In the genomic region with DNA sequence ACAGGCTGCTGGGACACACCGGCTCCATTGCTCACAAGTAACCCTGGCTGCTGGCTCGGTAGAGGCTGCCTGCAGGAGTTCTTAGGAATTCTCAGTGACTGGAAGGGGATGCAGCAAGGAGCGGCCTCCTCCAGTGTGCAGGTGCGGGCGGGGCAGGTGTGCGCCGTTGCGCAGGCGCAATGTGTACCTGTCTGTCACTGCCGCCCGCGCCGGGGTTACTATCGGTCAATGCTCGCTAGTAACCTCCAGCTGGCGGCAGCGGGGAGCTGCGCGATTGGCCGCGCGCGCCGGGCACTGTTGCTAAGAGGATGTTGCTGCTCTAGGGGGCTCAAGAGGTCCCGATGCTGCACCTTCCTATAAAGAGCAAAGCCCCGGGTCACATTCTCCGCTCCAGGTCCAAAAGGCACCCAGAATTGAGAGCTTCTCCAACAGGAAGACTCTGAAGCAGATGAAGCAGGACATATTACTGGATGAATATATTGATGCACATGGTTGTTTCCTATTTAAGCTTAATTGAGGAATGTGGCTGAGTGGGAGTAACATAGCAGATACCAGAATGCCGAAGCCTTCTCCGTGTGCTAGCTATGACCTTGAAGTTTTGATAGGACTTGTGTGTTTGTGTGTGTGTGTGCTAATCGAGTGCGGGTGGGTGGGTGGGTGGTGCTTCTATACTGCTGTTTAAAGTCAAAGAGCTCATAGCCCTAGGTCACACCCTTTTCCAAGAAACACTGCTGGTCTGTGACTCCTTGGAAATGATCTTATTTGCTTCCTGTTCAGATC, we compare ENCODE assay signal across 9 mouse cellular contexts. TPM values are rescaled to one million over a fixed set of nuclear protein-coding genes. Genes with fewer than 3 reads are reported as not detected.
DNase-seq lines count a peak whose midpoint lies in the region; ATAC-seq and TF ChIP-seq lines count a peak whose summit lies in the region.
"Had no signal": no experiment of that assay in that cellular context is flagged by ENCODE, and none has a peak within 500 bp of the region (broad histone marks: within the 10 kb centered on the region; RNA-seq: fewer than 3 reads in every experiment).

No protein-coding gene starts in this region.

- whole genome bisulfite sequencing in heart, embryonic 14.5 days: 3% methylated on average over 31 of the region's 31 CpGs
- 3% methylated on average over 31 of the region's 31 CpGs for WGBS in kidney, postnatal 0 days
- 4% methylated on average over 31 of the region's 31 CpGs for WGBS in liver, embryonic 11.5 days

- peak overlapping the region; percentile 64 for H3K4me2 ChIP-seq in heart, embryonic 14.5 days (ENCODE audit: low read length)
- peak overlapping the region; percentile 50 for H3K4me2 ChIP-seq in kidney, postnatal 0 days (ENCODE audit: low read length)
- peak overlapping the region; percentile 58 for H3K4me2 ChIP-seq in liver, embryonic 11.5 days
- peak overlapping the region; percentile 8 for H3K4me2 ChIP-seq in myocyte (ENCODE audit: low read depth)

- no peaks in the 10 kb centered on the region for H3K79me2 ChIP-seq in myocyte (ENCODE audit: control insufficient read depth, insufficient read depth)

- H3ac ChIP-seq in myocyte (ENCODE audit: control insufficient read depth, insufficient read length): no peak overlapping the region

- H3K27ac ChIP-seq in heart, embryonic 14.5 days (replicated peaks in 1 of 2; ENCODE audit: control insufficient read depth in 1 of 2, insufficient read depth in 1 of 2, low read depth in 2 of 2, low read length in 2 of 2): peak overlapping the region; percentile 79 to 85
- H3K27ac ChIP-seq in kidney, postnatal 0 days: peak overlapping the region; percentile 63
- no peak overlapping the region for H3K27ac ChIP-seq in liver, embryonic 11.5 days (ENCODE audit: low read depth, low read length)

- ATAC-seq in erythroblast, adult 5-6 weeks (replicated peaks; ENCODE audit: low FRiP score, poor library complexity, severe bottlenecking): peak; percentile 64
- peak; percentile 48 for ATAC-seq in heart, embryonic 14.5 days (ENCODE audit: insufficient number of reproducible peaks, insufficient read depth, low FRiP score, low read depth)
- ATAC-seq in kidney, postnatal 0 days (replicated peaks; ENCODE audit: low FRiP score, low read depth): peak; percentile 83
- ATAC-seq in liver, embryonic 11.5 days (replicated peaks; ENCODE audit: low FRiP score): peak; percentile 66

- H3K4me1 ChIP-seq in heart, embryonic 14.5 days (ENCODE audit: control insufficient read depth in 2 of 2, insufficient read depth in 2 of 2, low read length in 2 of 2): peaks cover 52 to 75% of the 10 kb centered on the region in 2 experiments
- H3K4me1 ChIP-seq in kidney, postnatal 0 days (replicated peaks; ENCODE audit: insufficient read depth, low read length): peaks cover 46% of the 10 kb centered on the region
- peaks cover 60% of the 10 kb centered on the region for H3K4me1 ChIP-seq in liver, embryonic 11.5 days (replicated peaks; ENCODE audit: control insufficient read depth, insufficient read depth, low read length)

- peak overlapping the region in 1 of 2 experiments; percentile 10; a peak in 2 of 4 replicates for H3K4me3 ChIP-seq in heart, embryonic 14.5 days (ENCODE audit: control insufficient read depth in 1 of 2, insufficient read depth in 1 of 2, low read depth in 1 of 2, low read length in 2 of 2)
- H3K4me3 ChIP-seq in kidney, postnatal 0 days (replicated peaks; ENCODE audit: low read depth, low read length): peak overlapping the region; percentile 11; the same call in 1 of the 2 replicates
- peak overlapping the region; percentile 27 for H3K4me3 ChIP-seq in liver, embryonic 11.5 days (ENCODE audit: low read depth, low read length)
- H3K4me3 ChIP-seq in myocyte: no peak overlapping the region

- DNase-seq in urinary bladder, adult 18-20 months (ENCODE audit: low spot score in 2 of 2): peak; percentile 71
- DNase-seq in urinary bladder, postnatal 10 days (ENCODE audit: low spot score): no peak
- peak; percentile 85 for DNase-seq in kidney, postnatal 0 days (ENCODE audit: low spot score)
- peak; percentile 77 for DNase-seq in liver, embryonic 11.5 days (ENCODE audit: low spot score)
- peak; percentile 95 for DNase-seq in splenic B cell, adult 2 months (ENCODE audit: low read depth, low spot score)

- no peaks in the 10 kb centered on the region for H3K9me3 ChIP-seq in heart, embryonic 14.5 days (ENCODE audit: control insufficient read depth, low read length)
- no peaks in the 10 kb centered on the region for H3K9me3 ChIP-seq in kidney, postnatal 0 days (replicated peaks; ENCODE audit: low read length)
- H3K9me3 ChIP-seq in liver, embryonic 11.5 days (ENCODE audit: control insufficient read depth, low read length): no peaks in the 10 kb centered on the region

- H3K36me3 ChIP-seq in heart, embryonic 14.5 days (ENCODE audit: control insufficient read depth, insufficient read depth, low read length): no peaks in the 10 kb centered on the region
- no peaks in the 10 kb centered on the region for H3K36me3 ChIP-seq in kidney, postnatal 0 days (ENCODE audit: insufficient read depth, low read length)
- no peaks in the 10 kb centered on the region for H3K36me3 ChIP-seq in liver, embryonic 11.5 days (ENCODE audit: control insufficient read depth, insufficient read depth, low read length)
- no peaks in the 10 kb centered on the region for H3K36me3 ChIP-seq in myocyte (ENCODE audit: control insufficient read depth, insufficient read depth)
- H3K36me3 ChIP-seq in splenic B cell, adult 2 months (ENCODE audit: control insufficient read depth, insufficient read depth, low read length, poor library complexity, severe bottlenecking): no peaks in the 10 kb centered on the region

- no peak overlapping the region for H3K9ac ChIP-seq in heart, embryonic 14.5 days (ENCODE audit: low read length)
- H3K9ac ChIP-seq in kidney, postnatal 0 days (ENCODE audit: low read depth, low read length): no peak overlapping the region
- H3K9ac ChIP-seq in liver, embryonic 11.5 days (ENCODE audit: low read depth, low read length): peak overlapping the region; percentile 18; the same call in 1 of the 2 replicates

- TF ChIP-seq POLR2A in myocyte (IDR thresholded peaks at IDR 0.05; ENCODE audit: insufficient read length, low read depth): no peak

- TF ChIP-seq CTCF in kidney, postnatal 0 days (IDR thresholded peaks at IDR 0.05; ENCODE audit: low read depth): no peak

- no peaks in the 10 kb centered on the region for H3K27me3 ChIP-seq in heart, embryonic 14.5 days (ENCODE audit: control insufficient read depth, insufficient read depth, low read length)
- no peaks in the 10 kb centered on the region for H3K27me3 ChIP-seq in kidney, postnatal 0 days (ENCODE audit: insufficient read depth, low read length)
- no peaks in the 10 kb centered on the region for H3K27me3 ChIP-seq in liver, embryonic 11.5 days (replicated peaks; ENCODE audit: control insufficient read depth, insufficient read depth, low read length)
- no peaks in the 10 kb centered on the region for H3K27me3 ChIP-seq in myocyte (ENCODE audit: control insufficient read depth, insufficient read depth, insufficient read length)
- H3K27me3 ChIP-seq in splenic B cell, adult 2 months (ENCODE audit: control insufficient read depth, insufficient read depth, low read length, poor library complexity, severe bottlenecking): no peaks in the 10 kb centered on the region

TF ChIP-seq in myocyte, 11 proteins besides CTCF, POLR2A, EP300 and RAD21:
- TF ChIP-seq CEBPB (IDR thresholded peaks at IDR 0.05; ENCODE audit: insufficient read depth, poor library complexity, severe bottlenecking): no peak
- TF ChIP-seq TCF12 (IDR thresholded peaks at IDR 0.05; ENCODE audit: insufficient read depth, poor library complexity, severe bottlenecking): no peak
- no peak for TF ChIP-seq MYOG (IDR thresholded peaks at IDR 0.05; ENCODE audit: control insufficient read depth in 1 of 3, insufficient read depth in 1 of 3, insufficient read length in 2 of 3, low read depth in 2 of 3)
- no peak for TF ChIP-seq USF1 (IDR thresholded peaks at IDR 0.05; ENCODE audit: low read depth)

RNA-seq across cellular contexts. Expression of a gene that starts 16.0 kb away (rescaled TPM):
- 2.9 and 3.1 TPM in 2 replicates for total RNA-seq in erythroblast, adult 5-6 weeks (2015; ENCODE audit: low replicate concordance)
- 3.3 and 5.5 TPM in 2 replicates for total RNA-seq in erythroblast, adult 5-6 weeks (2017; ENCODE audit: low replicate concordance)
- 10.1 and 10.8 TPM in 2 replicates for polyA plus RNA-seq in heart, embryonic 14.5 days (2014; fragmentation: Nextera tagmentation; extraction: Ambion mirVana)
- 8.5 and 8.8 TPM in 2 replicates for polyA plus RNA-seq in kidney, postnatal 0 days (2015; fragmentation: Nextera tagmentation; extraction: Ambion mirVana)
- polyA plus RNA-seq in liver, embryonic 11.5 days (2014; fragmentation: Nextera tagmentation; extraction: Ambion mirVana): 6.5 and 6.7 TPM in 2 replicates
- 0.94 TPM for polyA plus RNA-seq in myocyte (2012; fragmentation: generic; extraction: Trizol)

RNA-seq across cellular contexts. Expression of a gene that starts 56.0 kb away (rescaled TPM):
- total RNA-seq in erythroblast, adult 5-6 weeks (2015; ENCODE audit: low replicate concordance): not detected in 2 replicates
- total RNA-seq in erythroblast, adult 5-6 weeks (2017; ENCODE audit: low replicate concordance): not detected in 2 replicates
- polyA plus RNA-seq in heart, embryonic 14.5 days (2014; fragmentation: Nextera tagmentation; extraction: Ambion mirVana): not detected in 2 replicates
- 0.52 and 1.1 TPM in 2 replicates for polyA plus RNA-seq in kidney, postnatal 0 days (2015; fragmentation: Nextera tagmentation; extraction: Ambion mirVana)
- polyA plus RNA-seq in liver, embryonic 11.5 days (2014; fragmentation: Nextera tagmentation; extraction: Ambion mirVana): 2.1 and 2.5 TPM in 2 replicates
- not detected for polyA plus RNA-seq in myocyte (2012; fragmentation: generic; extraction: Trizol)
- polyA plus RNA-seq: C2C12 had no signal

Comparison
In these comparisons a context has a peak if more than half of its experiments do, and no peak if none do; other contexts are left out.
1. H3K4me2 ChIP-seq: peak in every context shown above with its lines; median percentile 64 in heart, embryonic 14.5 days; 58 in liver, embryonic 11.5 days; 50 in kidney, postnatal 0 days; 8 in myocyte.